Comparison of ENCODE assay signal across 9 mouse cellular contexts in the genomic region with DNA sequence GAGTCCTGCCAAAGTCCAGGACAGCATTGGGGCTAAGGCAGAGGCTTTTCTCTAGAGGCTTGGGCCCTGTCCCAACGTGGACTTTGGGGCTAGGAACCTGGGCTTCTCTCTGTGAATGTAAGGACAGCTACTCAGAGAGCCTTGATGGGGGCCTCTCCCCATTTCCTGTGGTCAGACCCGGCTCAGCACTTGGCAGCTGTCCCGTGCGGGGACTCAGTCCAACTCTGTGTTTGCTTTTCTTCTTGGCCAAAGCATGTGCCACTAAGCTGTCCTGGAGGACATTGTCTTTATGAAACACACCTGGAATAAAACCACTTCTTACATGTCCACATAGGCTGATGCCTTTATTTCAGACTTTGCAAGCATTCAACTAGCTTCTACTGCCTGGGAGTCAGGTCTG. TPM values are rescaled to one million over a fixed set of nuclear protein-coding genes. Genes with fewer than 3 reads are reported as not detected.
DNase-seq lines count a peak whose midpoint lies in the region; ATAC-seq lines count a peak whose summit lies in the region.
"Had no signal": no experiment of that assay in that cellular context is flagged by ENCODE, and none has a peak within 500 bp of the region (broad histone marks: within the 10 kb centered on the region; RNA-seq: fewer than 3 reads in every experiment).

No protein-coding gene starts in this region.

- H3K4me2 ChIP-seq in hindbrain, embryonic 12.5 days (replicated peaks) = no peak overlapping the region
- H3K4me2 ChIP-seq in hindbrain, embryonic 14.5 days (replicated peaks) = no peak overlapping the region
- no peak overlapping the region for H3K4me2 ChIP-seq in liver, embryonic 15.5 days

- no peak for DNase-seq in hindbrain, embryonic 14.5 days (ENCODE audit: low spot score)
- peak; percentile 57 for DNase-seq in 3134 (ENCODE audit: extremely low read depth, insufficient read length, low spot score)
- peak; percentile 31 to 52 for DNase-seq in heart, adult 9 months (ENCODE audit: low spot score in 2 of 2)
- DNase-seq in neural tube, embryonic 10.5 days (ENCODE audit: extremely low spot score, low spot score) = no peak
- DNase-seq in forebrain, embryonic 10.5 days (ENCODE audit: extremely low spot score, low spot score) = no peak
- no peak for DNase-seq in spleen, postnatal 36 days (ENCODE audit: low spot score in 2 of 2)

- H3K27ac ChIP-seq in hindbrain, embryonic 12.5 days = 0 out of 2 replicates have a peak overlapping the region, but pooled peaks have one; percentile 7
- H3K27ac ChIP-seq in hindbrain, embryonic 14.5 days = no peak overlapping the region; the same call in 1 of the 2 replicates
- no peak overlapping the region for H3K27ac ChIP-seq in liver, embryonic 15.5 days (replicated peaks)
- H3K27ac ChIP-seq in forebrain, embryonic 10.5 days = no peak overlapping the region

- no peak overlapping the region for H3K4me3 ChIP-seq in hindbrain, embryonic 12.5 days
- H3K4me3 ChIP-seq in hindbrain, embryonic 14.5 days (replicated peaks; ENCODE audit: low read length) = no peak overlapping the region
- H3K4me3 ChIP-seq in liver, embryonic 15.5 days (replicated peaks) = no peak overlapping the region
- no peak overlapping the region for H3K4me3 ChIP-seq in forebrain, embryonic 10.5 days
- H3K4me3 ChIP-seq: megakaryocyte, embryonic 14.5 days had no signal

- peaks cover 9% of the 10 kb centered on the region; the same call in 1 of the 2 replicates for H3K4me1 ChIP-seq in hindbrain, embryonic 12.5 days
- 0 out of 2 replicates have a peak, but pooled peaks cover 6% of the 10 kb centered on the region for H3K4me1 ChIP-seq in hindbrain, embryonic 14.5 days (replicated peaks; ENCODE audit: control insufficient read depth, insufficient read depth, low read length)
- H3K4me1 ChIP-seq in liver, embryonic 15.5 days (replicated peaks) = peaks cover 28% of the 10 kb centered on the region
- peaks cover 4% of the 10 kb centered on the region; the same call in 1 of the 2 replicates for H3K4me1 ChIP-seq in forebrain, embryonic 10.5 days

- no peak overlapping the region for H3K9ac ChIP-seq in hindbrain, embryonic 12.5 days
- no peak overlapping the region for H3K9ac ChIP-seq in hindbrain, embryonic 14.5 days
- H3K9ac ChIP-seq in liver, embryonic 15.5 days = no peak overlapping the region

- H3K9me3 ChIP-seq in hindbrain, embryonic 12.5 days (replicated peaks) = no peaks in the 10 kb centered on the region
- no peaks in the 10 kb centered on the region for H3K9me3 ChIP-seq in hindbrain, embryonic 14.5 days (ENCODE audit: control insufficient read depth, low read length)
- H3K9me3 ChIP-seq in liver, embryonic 15.5 days (replicated peaks) = no peaks in the 10 kb centered on the region
- no peaks in the 10 kb centered on the region for H3K9me3 ChIP-seq in forebrain, embryonic 10.5 days
- H3K9me3 ChIP-seq: megakaryocyte, embryonic 14.5 days had no signal

- no peaks in the 10 kb centered on the region for H3K27me3 ChIP-seq in hindbrain, embryonic 12.5 days
- no peaks in the 10 kb centered on the region for H3K27me3 ChIP-seq in hindbrain, embryonic 14.5 days (ENCODE audit: control insufficient read depth, insufficient read depth, low read length)
- no peaks in the 10 kb centered on the region for H3K27me3 ChIP-seq in liver, embryonic 15.5 days
- no peaks in the 10 kb centered on the region for H3K27me3 ChIP-seq in forebrain, embryonic 10.5 days (ENCODE audit: poor library complexity, severe bottlenecking)

- no peak for ATAC-seq in hindbrain, embryonic 12.5 days (ENCODE audit: low FRiP score)
- no peak for ATAC-seq in hindbrain, embryonic 14.5 days (ENCODE audit: low FRiP score)
- ATAC-seq in liver, embryonic 15.5 days (ENCODE audit: insufficient read depth) = 0 out of 2 replicates have a peak, but pooled peaks have one; percentile 47

- no peaks in the 10 kb centered on the region for H3K36me3 ChIP-seq in hindbrain, embryonic 12.5 days
- peaks cover 6% of the 10 kb centered on the region for H3K36me3 ChIP-seq in hindbrain, embryonic 14.5 days (replicated peaks; ENCODE audit: control insufficient read depth, insufficient read depth)
- H3K36me3 ChIP-seq in liver, embryonic 15.5 days (replicated peaks) = no peaks in the 10 kb centered on the region
- peaks cover 60% of the 10 kb centered on the region for H3K36me3 ChIP-seq in forebrain, embryonic 10.5 days (replicated peaks)

- WGBS in hindbrain, embryonic 12.5 days = 63% methylated on average over 4 of the region's 4 CpGs
- WGBS in hindbrain, embryonic 14.5 days = 70% methylated on average over 4 of the region's 4 CpGs
- whole genome bisulfite sequencing in liver, embryonic 15.5 days (ENCODE audit: insufficient replicate concordance) = 16% methylated on average over 4 of the region's 4 CpGs
- WGBS in forebrain, embryonic 10.5 days = 82% methylated on average over 4 of the region's 4 CpGs

RNA-seq across cellular contexts. Expression of a gene that starts 40.1 kb away (rescaled TPM):
- polyA plus RNA-seq in hindbrain, embryonic 12.5 days (2016; fragmentation: Nextera tagmentation; extraction: Ambion mirVana) = 29.0 and 30.1 TPM in 2 replicates
- 27.2 and 32.1 TPM in 2 replicates for polyA plus RNA-seq in hindbrain, embryonic 14.5 days (2014; fragmentation: Nextera tagmentation; extraction: Ambion mirVana)
- polyA plus RNA-seq in liver, embryonic 15.5 days (2015; fragmentation: Nextera tagmentation; extraction: Ambion mirVana) = 10.8 and 12.1 TPM in 2 replicates
- 28.5 and 31.1 TPM in 2 replicates for polyA plus RNA-seq in forebrain, embryonic 10.5 days (2016; fragmentation: Nextera tagmentation; extraction: Ambion mirVana)

RNA-seq across cellular contexts. Expression of a gene that starts 40.6 kb away (rescaled TPM):
- polyA plus RNA-seq in hindbrain, embryonic 12.5 days (2016; fragmentation: Nextera tagmentation; extraction: Ambion mirVana) = 259 and 299 TPM in 2 replicates
- polyA plus RNA-seq in hindbrain, embryonic 14.5 days (2014; fragmentation: Nextera tagmentation; extraction: Ambion mirVana) = 228 and 237 TPM in 2 replicates
- 103 and 115 TPM in 2 replicates for polyA plus RNA-seq in liver, embryonic 15.5 days (2015; fragmentation: Nextera tagmentation; extraction: Ambion mirVana)
- polyA plus RNA-seq in forebrain, embryonic 10.5 days (2016; fragmentation: Nextera tagmentation; extraction: Ambion mirVana) = 542 and 544 TPM in 2 replicates

Comparison
In these comparisons a context has a peak if more than half of its experiments do, and no peak if none do; other contexts are left out.
1. DNase-seq: peak in 3134 (single experiment) and heart, adult 9 months (2 of 2); none in hindbrain, embryonic 14.5 days (single experiment), neural tube, embryonic 10.5 days (single experiment), forebrain, embryonic 10.5 days (single experiment) and spleen, postnatal 36 days (0 of 2).